Mouse (Mus musculus) layer of hippocampus, adult 9-11 months (tissue): ENCODE results near the gene Pabpc4.

Source experiments
- DNase-seq: peaks from one replicate; pipeline ENCODE4 v3.0.0; 2022

Gene Pabpc4

DNA sequence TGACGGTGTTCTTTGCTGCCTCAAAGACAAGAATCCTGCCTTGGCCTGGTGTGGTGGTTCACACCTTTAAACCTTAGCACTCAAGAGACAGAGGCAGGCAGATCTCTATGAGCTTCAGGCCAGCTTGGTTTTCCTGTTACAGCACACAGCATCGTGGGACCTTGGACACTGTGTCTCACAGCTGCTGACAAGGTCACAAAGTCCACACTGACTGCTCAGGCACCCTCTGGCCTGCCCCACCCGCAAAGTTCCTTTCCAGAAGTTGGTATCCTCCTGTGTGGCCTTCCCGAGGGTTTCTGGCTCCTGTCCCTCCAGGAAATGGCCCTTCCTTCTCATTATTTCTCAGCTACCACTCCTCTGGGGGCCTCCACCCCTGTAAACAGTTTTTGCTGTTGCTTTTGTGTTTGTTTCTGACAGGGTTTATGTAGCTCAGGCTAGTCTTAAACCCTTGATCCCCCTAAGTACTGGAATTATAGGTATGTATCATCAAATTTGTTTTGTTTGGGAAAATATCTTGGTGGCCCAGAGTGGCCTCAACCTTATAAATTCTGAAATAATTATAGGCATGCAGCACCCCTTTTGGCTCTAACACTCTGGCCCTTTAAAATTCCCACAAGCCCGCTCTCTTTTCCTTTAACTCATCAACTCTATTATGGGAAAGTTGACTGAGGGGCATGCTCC, at the start of gene Pabpc4:
Gene Pabpc4, plus strand, starts transcription at position 631 of the 681 bp plus-strand sequence.
- DNase-seq = no peak

- no peak for DNase-seq
Measured at GRCm38 (mm10) chr4:123213975-123214374, 48.2 kb upstream of the Pabpc4 start.

GRCm38 (mm10) chr4:123215367-123215766, 46.8 kb upstream of the Pabpc4 start:
- DNase-seq = no peak

- DNase-seq = no peak
Measured at GRCm38 (mm10) chr4:123216782-123217181, 45.4 kb upstream of the Pabpc4 start.

DNA sequence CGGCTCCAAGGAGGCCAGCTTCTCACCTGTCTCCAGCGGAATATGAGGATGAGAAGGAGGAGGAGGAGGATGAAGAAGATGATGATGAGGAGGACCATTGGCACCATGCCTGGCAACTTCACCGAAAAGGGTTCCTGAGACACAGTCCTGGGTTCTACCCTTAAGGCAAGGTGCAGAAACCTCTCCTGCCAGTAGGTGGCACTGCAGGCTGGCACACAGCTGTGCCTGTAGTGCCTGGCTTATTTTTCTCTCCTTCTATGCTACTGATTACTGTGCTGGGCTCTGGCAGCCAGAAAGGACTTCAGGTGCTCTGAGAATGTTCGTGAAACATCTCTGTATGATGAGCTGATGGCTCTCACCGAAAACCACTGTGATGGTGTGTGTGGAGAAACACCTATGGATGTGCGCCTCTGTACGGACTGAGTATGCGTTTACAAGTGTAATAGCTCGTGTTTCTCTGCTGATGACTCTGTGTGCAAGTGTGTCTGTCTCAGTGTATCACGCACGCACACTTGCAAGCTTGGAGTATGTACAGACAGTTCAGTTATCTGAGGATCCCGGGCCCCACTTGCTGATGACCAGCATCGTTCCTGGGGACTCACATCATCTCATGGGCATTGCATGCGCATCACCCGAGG, 42.3 kb upstream of the Pabpc4 start:
- peak; percentile 59 for DNase-seq

GRCm38 (mm10) chr4:123220637-123221036, 41.5 kb upstream of the Pabpc4 start:
- DNase-seq = no peak

- no peak for DNase-seq
Measured at GRCm38 (mm10) chr4:123223309-123223708, 38.8 kb upstream of the Pabpc4 start.

GRCm38 (mm10) chr4:123225718-123226403, 36.3 kb upstream of the Pabpc4 start:
- DNase-seq = no peak

DNA sequence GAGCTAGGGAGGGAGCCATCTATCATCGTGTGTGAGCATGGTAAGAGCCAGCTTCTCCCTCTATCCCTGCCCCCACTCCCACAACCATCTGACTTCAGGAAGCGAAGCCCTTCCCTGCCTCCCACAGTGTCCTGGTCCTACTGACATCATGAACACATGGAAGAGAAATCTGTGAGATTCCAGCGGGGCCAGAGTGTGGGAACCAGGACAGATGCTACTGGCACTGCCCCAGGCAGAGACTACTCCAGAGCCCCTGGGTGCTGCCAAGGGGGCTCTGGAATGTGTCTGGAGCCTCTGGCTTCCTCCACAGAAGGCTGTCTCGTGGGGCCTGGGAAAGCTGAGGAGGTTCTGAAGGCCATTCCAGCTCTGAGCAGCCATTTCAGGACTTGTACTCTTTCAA, 34.4 kb upstream of the Pabpc4 start:
- DNase-seq = no peak

GRCm38 (mm10) chr4:123228270-123228669, 33.9 kb upstream of the Pabpc4 start:
- DNase-seq = no peak

- DNase-seq = no peak
Measured at GRCm38 (mm10) chr4:123229166-123229565, 33.0 kb upstream of the Pabpc4 start.

DNA sequence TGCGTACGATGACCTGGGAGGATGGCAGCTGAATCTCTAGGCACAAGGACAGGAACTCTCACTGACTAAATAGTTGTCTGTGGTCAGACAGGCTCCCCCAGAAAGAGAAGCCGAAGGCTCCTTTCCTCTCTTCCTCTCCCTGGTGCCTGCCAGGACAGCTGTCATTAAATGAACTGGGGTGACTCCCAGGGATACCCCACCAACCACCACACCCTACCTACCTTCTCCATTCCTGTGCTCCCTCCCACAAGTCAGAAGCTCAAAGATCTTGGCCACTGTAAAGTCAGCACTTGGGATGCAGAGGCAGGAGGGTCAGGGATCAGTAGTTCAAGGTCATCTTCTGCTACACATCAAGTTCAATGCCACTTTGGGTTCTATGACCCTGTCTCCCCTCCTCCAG, 29.3 kb upstream of the Pabpc4 start:
- DNase-seq = no peak

DNA sequence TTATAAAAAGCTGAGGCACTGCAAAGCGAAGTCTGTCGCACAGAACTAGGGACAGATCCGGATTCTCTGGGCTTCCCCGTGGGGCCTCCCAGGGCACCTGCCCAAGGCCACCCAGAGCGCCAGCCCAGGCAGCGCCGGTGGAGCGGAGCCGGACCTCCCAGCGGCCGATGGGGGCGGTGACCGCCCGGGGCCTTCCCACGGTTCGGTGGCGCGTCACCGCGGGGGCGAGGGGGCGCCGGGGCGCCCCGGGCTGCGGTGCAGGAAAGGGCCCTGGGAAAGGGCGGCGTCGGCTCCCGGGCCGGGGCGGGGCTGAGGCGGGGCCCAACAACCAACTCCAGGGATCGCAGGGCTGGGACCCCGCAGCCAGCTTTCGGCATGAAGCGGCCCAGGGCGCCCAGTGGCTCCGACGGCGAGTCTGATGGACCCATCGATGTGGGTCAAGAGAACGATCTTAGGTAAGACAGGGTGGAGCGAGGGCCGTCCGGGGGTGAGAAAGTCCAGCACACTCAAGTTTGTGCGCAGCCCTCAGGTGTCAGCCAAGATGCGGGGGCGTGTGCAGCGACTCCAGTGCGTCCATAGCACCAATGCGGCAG, 28.6 kb upstream of the Pabpc4 start, which contains the start of gene Heyl:
Gene Heyl, plus strand, starts transcription at position 65 of the 593 bp plus-strand sequence.
- no peak for DNase-seq

DNA sequence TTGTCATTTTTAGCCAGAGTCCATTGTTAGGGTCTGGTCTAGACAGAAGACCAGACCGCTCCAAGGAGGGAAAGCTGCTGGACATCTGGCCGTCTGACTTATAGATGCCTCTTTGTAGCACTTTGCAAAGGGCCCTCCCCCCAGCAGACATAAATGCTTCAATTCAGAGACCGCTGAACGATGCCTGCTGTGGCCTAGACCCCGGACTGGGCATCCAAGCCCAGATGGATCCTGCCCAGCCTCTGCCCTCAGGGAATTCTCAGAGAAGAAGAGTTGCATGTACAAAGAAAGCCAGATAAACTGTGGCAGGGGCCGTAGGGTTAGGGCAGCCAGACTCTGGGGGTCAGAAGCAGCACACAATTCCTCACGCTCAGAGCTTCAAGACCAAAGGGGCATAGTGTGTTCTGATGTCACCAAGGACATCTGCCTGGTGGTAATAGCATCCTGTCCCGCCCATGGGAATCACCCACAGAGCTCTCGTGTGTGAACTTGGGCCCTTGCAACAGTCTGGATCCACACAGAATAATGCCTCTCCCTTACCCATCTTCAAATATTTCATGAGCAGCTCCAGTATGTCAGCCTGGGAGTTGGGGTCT, 26.2 kb upstream of the Pabpc4 start:
- DNase-seq = no peak

GRCm38 (mm10) chr4:123236431-123237031, 25.6 kb upstream of the Pabpc4 start:
- no peak for DNase-seq

DNA sequence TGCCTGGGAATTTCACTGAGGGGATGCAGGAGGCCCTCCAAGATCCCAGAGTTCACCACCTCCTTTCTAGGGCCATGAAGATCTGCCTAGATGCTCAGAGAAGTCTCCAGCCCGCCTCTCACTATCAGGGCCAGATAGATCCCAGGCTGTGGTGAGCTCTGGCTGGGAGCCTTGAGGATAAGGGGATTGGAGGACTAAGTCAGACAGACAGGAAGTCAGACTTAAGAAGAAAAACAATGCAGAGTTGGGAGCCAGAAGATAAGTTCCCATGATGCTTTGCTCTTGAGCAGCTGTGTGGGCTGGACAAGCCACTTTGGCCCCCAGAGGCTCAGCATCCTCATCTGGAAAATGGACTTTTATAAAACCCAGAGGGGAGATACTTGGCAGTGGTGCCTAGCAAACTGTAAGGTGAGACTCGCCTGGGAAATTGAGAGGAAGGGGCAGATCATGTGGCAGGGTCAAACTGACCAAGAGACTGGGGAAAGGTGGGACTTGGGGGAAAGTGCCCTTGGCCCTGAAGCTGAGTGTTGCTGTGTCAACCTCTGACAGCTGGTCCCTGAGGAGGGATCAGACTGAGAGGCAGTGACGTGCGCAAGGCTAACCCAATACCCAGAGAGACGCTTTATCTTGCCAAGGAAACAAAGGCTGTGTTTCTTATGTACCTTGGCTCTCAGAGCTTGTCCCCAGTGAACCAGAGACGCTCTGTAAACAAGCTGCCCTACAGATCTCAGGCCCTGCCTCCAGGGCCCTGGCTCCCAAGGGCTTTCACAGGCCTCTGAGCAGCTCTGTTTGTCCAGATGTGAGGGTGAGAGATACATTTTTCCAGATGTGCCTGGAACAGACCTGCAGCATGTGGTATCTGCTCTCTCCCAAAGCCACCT, 24.5 kb upstream of the Pabpc4 start:
- no peak for DNase-seq

- DNase-seq = no peak
Measured at GRCm38 (mm10) chr4:123239361-123240203, 22.6 kb upstream of the Pabpc4 start.

GRCm38 (mm10) chr4:123246221-123246620, 15.9 kb upstream of the Pabpc4 start:
- no peak for DNase-seq

- DNase-seq = no peak
Measured at GRCm38 (mm10) chr4:123246651-123247050, 15.5 kb upstream of the Pabpc4 start.

DNA sequence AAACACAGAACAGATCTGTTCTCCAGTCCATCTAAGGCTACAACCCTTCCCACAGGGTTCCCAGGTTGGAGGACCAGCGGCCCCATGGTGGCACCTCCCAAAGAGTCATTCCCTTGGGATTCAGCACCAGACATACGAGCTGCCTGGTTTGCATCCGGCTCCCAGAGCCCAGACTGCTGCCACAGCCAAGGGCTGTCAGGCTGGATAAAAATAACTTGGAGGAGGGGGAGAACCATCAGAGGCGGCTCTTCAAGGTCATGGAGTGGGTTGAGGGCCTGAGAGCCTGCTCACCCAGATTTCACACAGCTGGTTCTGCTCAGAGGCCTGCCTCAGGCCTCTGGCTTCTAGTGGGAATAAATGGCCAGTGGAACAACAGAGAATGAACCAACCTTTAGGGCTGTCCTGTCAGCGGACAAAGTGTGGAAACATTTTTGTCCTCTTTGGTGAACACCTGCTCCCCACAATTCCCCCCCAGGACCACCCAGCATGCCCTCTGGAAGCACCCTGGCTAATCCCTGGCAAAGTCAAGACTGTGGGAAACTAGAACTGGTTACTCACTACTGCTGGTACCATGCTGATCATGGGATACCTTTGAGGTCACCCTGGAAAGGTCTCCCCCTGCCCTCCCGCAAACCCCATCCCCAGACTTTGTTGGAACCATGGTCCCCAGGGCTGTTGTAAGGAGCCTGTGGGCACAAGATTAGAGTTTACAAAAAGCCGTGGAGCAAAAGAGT, 14.8 kb upstream of the Pabpc4 start:
- DNase-seq = no peak
